Mouse (Mus musculus): Measurements from ENCODE around the gene Xkr8. TPM values are rescaled to one million over a fixed set of nuclear protein-coding genes. Genes with fewer than 3 reads are reported as not detected.
"Not testable (repeated sequence)": the region's sequence is repeated elsewhere in the genome, so short reads cannot be mapped to it uniquely, and the experiment has no call there.

Gene Xkr8
- total RNA-seq (2021), result 1 to 10 TPM; 5.0 to 6.7 TPM
- polyA plus RNA-seq (2012; rRNA removed), result 7.2 and 10.0 TPM in 2 replicates
- long read RNA-seq, full-length matches to known transcripts, result 2 of 3 reads
- long read RNA-seq, partial matches to known transcripts, result 0 of 3 reads
- long read RNA-seq, other reads (novel, unspliced or antisense), result 1 of 3 reads

DNA sequence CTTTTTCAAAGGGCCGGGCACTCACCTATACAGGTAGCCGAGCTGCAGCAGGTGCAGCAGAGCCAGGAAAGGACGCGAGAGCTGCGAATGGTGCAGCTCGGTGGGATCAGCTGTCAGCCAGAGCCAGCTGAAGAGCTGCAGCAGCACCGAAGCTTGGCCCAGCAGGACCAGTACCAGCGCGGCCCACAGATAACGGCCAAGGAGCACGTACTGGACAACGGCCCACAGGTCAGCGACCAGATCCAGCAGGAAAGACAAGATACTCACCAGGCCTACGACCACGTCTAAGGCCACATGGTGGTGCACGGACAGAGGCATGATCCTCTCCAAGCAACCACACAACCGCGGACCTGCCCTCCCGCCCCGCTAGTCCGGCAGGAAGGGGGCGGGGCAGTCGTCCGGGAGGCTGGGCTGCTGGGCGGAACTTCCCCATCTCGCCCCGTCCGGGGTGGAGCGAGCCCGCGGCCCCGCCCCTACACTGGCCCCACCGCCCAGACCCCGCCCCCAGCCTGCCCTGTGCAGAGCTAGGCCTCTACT, at the start of gene Xkr8:
Gene Xkr8, minus strand, starts transcription at position 399 of the 537 bp plus-strand sequence.
- DNase-seq, result peak; percentile 96

DNA sequence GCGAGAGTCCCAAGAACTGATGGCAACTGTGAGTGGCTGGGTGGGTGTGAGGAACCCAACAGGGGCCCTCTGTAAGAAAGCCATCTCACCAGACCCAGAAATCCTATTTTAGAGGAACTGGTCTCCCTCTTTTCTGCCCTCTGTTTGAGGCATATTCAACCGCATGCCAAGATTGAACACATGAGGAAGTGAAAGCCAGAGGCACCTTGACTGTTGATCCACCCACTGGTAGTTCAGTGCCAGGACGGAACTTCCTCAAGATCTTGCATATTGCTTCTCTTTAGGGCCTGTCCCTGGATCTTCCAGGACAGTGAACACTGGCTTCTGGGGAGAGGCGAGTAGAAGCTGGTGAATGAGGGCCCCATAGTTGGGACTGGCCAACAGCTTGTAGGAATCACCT, 47.9 kb upstream of the Xkr8 start:
- DNase-seq, result no peak

DNA sequence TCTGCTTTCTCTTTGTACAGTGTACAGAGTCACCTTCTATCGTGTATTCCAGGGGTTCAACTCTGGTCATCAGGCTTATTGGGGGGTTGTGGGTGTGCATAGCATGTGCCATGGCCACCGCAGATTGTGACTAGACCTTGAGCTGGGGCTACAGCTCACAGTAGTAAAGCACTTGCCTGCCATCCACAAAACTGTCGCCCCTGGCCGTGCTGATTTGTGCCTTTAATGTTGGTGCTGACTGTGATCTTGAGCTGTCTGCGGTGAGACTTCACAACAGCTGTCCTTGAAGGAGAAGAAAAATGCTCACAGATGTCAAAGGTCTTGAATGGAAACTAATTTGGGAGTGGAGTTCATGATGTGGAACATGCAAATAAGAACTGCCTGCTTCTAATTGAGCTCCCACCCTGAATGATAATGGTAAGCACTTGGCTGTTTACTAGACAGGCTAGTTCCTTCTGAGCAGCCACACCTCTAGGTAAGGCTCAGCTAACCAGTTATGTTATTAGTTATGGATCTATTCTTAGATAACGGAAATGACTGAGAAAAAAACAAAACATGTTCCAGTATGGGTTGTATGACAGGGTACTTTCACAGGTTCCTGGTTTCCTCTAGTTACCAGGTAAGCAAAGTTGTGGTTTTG, 46.3 kb upstream of the Xkr8 start:
- DNase-seq, result no peak

DNA sequence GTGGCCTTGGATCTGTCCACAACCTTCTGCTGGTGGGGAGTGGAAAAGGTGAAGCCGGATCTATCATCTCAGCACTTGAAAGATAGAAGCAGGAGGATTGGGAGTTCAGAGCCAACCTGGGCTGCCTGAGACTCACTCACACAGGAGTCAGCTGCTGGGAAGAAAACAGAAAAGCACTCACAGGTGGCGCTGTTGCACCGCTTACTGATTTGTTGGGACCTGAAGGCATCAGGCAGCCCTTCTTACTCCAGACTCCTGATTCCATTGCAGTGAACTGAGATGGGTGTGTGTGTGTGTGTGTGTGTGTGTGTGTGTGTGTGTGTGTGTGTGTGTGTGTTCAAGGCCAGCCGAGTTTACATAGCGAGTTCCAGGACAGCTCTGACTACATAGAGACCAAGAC, 44.4 kb upstream of the Xkr8 start:
- DNase-seq, result peak; percentile 66

DNA sequence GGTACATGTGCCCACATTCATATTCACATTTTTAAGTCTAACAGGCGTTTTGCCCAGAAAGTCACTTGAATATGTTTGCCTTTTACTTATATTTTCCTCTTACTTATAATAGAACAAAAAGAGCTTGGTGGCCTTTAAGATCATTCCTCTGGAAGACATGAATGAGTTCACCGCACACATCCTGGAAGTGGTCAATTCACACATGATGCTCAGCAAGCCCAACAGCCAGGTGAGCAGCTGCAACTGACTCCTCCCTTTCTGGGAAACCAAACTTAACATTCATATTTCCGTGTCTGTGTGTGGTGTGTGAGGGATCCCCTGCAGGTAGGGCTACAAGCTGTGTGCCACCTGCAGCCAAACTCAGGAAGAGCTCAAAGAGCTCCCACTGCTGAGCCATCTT, 42.6 kb upstream of the Xkr8 start:
- no peak for DNase-seq

DNA sequence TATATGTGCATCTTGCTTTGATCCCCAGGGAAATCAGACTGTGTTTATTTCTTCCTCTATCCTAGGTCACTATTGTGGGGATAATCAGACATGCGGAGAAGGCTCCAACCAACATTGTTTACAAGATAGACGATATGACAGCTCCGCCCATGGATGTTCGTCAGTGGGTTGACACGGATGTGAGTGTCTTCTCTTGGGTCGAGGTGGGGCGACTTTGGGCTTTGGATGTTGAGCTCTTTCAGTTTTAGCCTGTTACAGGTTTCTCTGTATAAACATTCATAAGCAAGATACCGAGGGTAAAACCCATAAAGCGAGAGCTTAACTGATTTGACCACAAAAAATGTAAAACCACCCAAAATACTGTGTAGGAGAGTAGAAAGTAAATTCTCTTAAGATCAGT, 39.4 kb upstream of the Xkr8 start:
- no peak for DNase-seq

DNA sequence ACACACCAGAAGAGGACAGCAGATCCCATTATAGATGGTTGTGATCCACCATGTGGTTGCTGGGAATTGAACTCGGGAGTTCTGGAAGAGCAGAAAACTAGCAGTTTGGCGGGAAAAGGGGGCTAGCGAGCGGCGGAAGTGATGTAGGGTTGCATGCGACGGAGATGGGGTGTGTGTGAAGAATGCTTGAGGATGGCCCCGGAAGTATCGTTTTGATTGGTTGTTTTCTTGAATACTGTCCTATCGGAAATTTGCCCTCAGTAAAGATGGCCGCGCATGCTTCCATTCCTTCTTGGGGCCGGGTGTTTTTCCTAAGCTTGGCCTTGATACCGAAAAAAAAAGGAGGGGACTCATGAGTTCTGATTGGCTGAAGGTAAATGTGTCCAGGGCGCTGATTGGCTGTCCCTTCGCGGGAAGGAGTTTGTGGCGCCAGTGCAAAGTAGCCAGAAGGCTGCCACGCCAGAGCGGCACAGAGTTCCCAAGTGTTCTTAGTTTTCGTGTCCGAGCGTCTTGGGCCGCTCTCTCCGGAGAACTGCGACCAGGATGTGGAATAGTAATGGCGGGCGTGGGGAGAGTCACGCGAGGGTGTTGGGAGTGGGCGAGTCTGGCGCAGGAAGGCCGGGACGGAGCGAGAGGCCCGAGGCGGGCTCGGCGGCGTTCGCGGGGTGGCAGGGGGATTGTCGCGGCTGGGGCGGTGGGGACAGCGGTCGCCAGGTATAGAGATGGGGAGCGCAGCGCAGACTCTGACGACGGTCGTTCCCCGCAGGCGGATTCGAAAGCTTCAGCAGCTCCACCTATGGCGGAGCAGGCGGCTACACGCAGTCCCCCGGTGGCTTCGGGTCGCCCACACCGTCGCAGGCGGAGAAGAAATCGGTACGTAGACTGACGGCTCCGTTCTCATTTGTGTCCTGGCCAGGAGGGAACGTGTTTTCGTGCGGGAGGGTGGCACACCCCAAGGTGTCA, 35.8 kb upstream of the Xkr8 start, which contains the start of gene Rpa2:
Gene Rpa2, plus strand, starts transcription at position 419 of the 963 bp plus-strand sequence.
- DNase-seq, result peak; percentile 97

DNA sequence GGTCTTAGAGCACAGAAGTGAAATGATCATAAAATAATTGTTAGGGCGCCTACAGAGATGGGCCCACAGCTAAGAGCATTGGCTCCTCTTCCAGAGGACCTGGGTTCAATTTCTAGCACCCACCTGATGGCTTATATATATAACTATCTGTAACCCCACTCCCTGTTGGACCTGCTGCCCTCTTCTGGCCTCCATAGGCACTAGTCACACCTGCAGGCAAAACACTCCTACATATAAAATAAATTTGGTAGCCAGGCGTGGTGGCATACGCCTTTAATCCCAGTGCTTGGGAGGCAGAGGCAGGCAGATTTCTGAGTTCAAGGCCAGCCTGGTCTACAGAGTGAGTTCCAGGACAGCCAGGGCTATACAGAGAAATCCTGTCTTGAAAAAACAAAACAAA, 30.8 kb upstream of the Xkr8 start:
- DNase-seq, result not testable (repeated sequence)

DNA sequence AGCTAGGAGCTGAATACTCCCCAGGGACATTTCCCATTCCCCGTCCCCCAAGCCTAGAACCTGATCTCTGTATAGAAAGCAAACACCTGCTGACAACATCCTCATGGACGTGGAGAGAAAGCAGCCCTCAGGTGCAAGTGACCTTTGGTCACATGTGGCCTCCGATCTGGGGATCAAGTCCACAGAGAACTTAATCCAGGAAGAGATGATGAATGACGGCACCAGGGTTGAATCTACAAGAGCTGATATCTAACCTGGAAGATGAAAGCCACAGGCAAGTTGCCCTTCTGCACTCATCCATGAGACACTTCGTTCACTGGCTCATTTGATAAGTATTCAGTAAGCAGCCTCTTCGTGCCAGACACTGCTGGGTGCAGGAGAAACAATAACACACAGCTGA, 30.3 kb upstream of the Xkr8 start:
- no peak for DNase-seq

DNA sequence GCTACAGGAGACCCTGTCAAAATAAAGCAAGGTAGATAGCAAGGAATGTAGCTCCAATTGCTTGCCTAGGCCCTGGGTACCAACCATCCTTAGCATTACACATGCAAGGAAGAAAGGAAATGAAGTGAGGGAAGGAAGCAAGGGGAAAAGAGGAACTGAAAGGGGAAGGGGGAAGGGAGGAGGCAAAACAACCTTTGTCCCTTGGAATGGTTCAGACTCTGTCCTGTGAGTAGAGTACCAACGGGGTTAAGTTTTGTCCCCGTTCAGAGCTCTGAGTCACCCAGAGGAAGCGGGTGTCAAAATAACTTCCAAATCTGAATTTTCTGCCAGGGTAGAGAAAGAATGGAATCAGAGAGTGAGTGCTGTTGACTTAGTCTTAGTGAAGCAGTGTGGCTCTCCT, 27.9 kb upstream of the Xkr8 start:
- DNase-seq, result no peak

DNA sequence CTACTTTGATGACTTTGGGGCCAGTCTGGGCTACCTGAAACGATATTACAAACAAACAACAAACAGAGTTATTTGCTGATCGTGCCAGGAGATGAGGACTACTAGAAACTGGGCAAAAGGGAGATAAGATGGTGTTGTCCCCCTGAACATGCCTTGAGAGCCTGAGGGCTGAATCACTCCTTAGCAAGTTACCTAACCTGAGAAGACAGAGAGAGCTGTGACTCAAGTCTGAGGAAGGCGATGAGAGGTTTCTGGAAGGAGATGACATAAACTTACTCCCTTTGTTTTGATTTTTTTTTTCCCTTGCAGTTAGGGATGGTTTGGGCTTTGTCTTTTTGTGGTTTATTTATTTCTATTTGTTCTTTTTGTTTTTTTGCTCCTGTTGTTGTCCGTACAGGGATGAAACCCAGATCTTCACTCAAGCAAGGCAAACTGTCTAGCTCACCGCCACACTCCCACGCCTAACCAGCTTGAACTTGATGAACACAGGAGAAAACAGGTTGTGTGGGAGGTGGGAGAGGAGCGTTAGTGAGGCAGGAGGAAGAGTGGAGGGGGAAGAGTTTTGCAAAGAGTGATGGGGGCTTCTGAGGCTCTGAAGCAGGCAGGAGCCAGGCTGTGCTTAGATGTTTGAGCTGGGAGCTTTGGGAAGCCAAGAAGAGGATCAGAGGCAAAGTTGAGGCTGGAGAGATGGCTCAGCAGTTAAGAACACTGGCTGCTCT, 25.4 kb upstream of the Xkr8 start:
- no peak for DNase-seq

DNA sequence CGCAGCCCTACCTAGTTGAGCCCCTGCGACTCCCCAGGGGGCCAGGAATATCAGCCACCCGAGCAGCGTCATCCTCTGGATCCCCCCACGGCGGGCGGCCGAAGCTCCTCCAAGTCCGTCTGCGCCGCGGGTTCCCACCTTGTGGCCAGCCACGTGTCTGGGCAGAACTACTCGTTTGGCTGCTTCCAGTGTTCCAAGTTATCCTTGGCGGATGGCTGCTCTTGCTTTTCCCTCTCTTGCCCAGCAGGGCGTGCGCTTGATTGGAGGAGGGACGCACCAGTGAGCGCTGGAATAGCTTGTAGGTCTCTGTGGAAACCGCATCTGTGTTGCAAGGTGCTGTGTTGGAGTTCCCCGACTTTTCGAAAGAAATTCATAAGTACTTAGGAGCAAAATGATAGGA, 24.6 kb upstream of the Xkr8 start, which contains the start of gene Smpdl3b:
Gene Smpdl3b, minus strand, starts transcription at position 279 of the 400 bp plus-strand sequence.
- peak; percentile 85 for DNase-seq

DNA sequence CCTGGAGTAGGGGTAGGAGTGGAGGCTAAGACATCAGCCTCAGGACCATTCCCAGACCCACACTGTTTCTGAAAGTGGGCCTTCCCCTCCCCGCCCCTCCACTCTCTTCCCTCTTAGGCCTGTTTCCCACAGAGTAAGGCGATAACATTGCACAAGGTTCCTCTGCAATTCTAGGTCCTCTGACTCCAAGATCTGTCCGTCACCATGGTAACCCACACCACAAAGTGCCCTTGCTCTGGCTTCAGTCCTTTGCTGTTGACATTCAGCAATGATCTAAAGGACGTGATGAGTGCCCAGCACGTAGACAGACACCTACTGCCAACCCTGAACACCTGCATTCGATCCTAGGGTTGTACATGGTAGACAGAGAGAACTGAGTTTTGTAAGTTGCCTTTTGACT, 20.6 kb upstream of the Xkr8 start:
- peak; percentile 52 for DNase-seq

DNA sequence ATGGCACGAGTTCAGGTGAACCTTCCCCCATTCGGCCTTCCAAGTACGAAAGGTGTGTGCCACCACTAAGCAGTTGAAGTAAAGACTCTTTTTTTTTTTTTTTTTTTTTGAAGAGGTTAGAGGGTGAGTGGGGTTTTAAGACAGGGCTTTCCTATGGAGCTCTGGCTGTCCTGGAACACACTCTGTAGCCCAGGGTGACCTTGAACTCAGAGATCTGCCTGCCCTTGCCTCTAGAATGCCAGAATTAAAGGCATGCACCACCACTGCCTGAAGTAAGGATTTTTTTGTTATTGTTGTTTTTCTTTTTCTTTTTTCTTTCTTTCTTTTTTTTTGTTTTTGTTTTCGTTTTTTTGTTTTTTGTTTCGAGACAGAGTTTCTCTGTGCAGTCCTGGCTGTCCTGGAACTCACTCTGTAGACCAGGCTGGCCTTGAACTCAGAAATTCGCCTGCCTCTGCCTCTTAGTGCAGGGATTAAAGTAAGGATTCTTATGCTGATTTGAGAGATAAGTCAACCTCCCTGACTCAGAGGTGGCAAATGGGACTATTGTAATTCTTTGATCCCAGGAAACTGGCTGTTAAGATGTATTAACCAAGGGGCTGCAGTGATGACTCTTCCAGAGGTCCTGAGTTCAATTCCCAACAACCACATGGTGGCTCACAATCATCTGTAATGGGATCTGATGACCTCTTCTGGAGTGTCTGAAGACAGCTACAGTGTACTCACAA, 17.1 kb upstream of the Xkr8 start:
- DNase-seq, result no peak

DNA sequence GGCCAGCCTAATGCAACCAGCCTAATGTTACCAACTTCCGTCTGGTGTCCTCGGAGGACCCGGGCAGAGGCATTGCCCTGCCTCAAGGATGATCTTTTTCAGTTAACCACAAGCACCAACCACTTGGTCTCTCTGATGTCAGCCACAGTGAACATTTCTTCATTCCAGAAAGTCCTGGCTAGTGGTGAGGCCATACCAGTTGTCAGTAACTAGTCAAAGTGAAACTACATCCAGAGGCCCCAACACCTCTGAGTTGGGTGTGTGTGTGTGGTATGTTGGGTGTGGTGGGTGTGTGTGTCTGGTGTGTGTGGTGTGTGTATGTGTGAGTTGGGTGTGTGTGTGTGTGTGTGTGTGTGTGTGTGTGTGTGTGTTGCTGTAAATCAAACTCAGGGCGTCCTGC, 16.4 kb upstream of the Xkr8 start:
- DNase-seq, result peak; percentile 32

DNA sequence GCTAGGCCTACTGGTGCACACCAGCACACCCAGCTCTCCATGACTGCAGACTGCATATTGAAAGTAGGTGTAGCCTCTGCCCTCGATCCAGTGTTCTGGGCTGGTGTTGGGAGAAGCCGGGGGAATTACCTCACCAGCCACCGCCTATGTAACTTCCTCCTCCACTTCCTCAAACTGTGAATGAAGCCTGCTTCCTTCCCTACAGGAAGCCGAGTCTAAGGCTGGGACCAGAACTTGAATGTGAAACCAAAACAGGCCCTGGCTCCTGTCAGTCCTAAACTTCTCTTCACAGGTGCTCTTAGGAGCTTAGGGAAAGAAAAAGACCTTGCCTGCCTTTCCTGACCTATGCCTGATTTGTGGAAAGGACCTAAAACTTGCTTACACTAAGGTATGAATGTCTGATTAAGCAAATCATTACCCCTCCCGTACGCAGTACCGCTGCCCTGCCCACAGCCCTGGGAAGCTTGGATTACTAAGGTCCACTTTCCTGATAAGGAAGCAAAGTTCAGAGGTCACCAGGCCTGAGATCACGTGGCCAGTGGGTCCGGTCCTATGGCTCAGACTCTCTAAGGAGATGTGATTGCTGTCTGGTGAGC, 15.4 kb upstream of the Xkr8 start:
- peak; percentile 50 for DNase-seq

DNA sequence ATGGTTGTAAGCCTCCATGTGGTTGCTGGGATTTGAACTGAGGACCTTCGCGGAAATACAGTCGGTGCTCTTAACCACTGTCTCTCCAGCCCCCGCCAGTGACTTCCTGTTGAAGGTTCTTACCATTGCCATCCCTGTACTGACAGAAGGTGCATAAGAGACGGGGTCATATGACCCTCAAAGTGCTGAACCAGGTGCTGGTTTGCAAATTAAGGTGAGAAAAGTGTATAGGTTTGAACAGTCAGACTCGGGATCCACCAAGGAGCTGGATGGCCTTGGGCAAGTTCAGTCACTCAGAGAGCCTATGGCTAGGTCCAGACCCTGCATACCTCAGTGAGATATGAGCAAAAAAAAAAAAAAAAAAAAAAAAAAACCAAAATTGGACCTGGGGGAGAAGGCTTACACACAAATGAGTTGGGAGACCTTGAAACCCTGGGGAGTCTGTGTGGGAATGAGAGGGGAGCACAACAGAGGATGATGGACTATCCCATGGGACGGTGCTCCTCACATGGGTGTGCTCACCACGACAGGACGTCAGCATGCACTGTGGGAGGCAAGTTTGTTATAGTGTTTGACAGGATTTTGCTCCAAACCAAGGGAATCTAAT, 14.7 kb upstream of the Xkr8 start:
- DNase-seq, result no peak

DNA sequence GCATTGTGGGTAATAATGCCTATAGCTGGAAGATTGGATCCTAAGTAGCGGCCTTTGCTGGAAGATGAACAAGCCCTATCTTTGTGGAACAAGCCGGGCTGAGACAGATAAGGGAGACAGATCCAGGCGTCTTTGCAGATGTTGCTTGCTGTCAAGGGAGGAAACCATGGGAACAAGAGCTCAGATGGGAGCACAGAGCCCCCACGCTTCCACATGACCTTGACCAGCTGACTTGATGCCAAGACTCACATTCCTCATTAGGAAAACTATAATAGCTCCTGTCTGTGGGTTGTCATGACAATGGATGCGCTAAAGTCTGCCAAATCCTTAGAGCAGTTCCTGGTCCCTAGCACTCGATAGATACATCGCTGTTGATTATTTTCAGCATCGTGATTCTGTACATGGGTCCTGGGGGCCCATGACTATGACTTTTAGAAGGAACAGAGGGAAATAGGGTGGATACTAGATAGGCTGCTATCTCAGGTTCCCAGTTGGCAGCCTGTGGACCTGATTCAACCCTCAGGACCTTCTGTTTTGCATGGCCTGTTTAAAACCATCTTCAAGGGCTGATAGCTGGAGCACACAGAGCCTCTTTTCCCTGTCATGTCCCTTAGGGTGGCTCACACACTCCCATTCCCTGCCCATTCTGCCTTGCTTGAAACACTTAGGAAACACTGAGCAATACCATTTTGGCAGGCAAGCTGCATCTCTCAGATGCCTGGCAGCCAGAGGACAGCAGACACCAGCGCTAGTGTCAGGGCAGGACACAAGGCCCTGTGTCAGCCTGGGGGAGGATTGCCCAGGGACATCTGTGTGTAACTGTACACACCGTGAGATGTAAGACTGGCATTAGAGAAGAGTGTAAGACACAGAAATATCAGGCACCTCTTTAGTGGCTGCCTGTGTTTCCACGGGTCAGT, 11.9 kb upstream of the Xkr8 start:
- no peak for DNase-seq

DNA sequence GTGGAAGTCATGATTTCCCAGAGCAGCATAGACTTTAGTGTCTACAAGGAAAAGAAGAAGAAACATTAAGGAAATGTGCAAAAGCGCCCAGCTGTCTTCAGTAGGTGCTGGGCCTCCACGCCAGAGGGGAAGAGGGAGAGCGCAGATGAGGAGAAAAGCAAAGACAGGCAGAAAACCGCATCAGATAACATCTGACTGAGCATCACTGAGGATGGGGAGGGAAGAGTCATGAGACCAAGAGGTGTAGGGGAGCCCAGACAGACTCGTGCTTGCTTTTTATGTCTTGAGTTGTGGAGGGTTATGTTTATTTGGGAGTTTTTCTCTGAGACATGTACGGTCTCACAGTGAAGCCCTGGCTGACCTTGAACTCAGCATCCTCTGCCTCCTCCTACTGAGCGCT, 9.1 kb upstream of the Xkr8 start:
- no peak for DNase-seq
